Mouse (Mus musculus): ENCODE measurements around the gene Tnxb.

The Tnxb gene

GRCm38 (mm10) chr17:34661121-34661591 lies 9.2 kb upstream of the Tnxb start:
- DNase-seq: no peak

- DNase-seq: no peak
Observed at GRCm38 (mm10) chr17:34662468-34662867, 7.9 kb upstream of the Tnxb start.

GRCm38 (mm10) chr17:34662978-34663377 lies 7.4 kb upstream of the Tnxb start:
- DNase-seq: no peak

- DNase-seq: no peak
Observed at GRCm38 (mm10) chr17:34663558-34663957, 6.8 kb upstream of the Tnxb start.

- no peak for DNase-seq
Observed at GRCm38 (mm10) chr17:34664472-34664871, 5.9 kb upstream of the Tnxb start.

GRCm38 (mm10) chr17:34671151-34672066 lies 1.1 kb downstream of the Tnxb start:
- DNase-seq: no peak

GRCm38 (mm10) chr17:34672246-34672792 lies 2.0 kb downstream of the Tnxb start:
- DNase-seq: no peak

- no peak for DNase-seq
Observed at GRCm38 (mm10) chr17:34673139-34673538, 2.8 kb downstream of the Tnxb start.

GRCm38 (mm10) chr17:34674524-34675204 lies 4.3 kb downstream of the Tnxb start:
- DNase-seq: no peak

GRCm38 (mm10) chr17:34675205-34676092 lies 5.1 kb downstream of the Tnxb start:
- no peak for DNase-seq

- no peak for DNase-seq
Observed at GRCm38 (mm10) chr17:34676093-34676460, 5.7 kb downstream of the Tnxb start.

GRCm38 (mm10) chr17:34676671-34677070 lies 6.3 kb downstream of the Tnxb start:
- DNase-seq: no peak

- DNase-seq: no peak
Observed at GRCm38 (mm10) chr17:34680191-34680590, 9.9 kb downstream of the Tnxb start.

- DNase-seq: no peak
Observed at GRCm38 (mm10) chr17:34680621-34681020, 10.3 kb downstream of the Tnxb start.

- DNase-seq: no peak
Observed at GRCm38 (mm10) chr17:34681132-34681571, 10.8 kb downstream of the Tnxb start.

GRCm38 (mm10) chr17:34681881-34682536 lies 11.7 kb downstream of the Tnxb start:
- no peak for DNase-seq

- DNase-seq: no peak
Observed at GRCm38 (mm10) chr17:34683179-34683578, 12.8 kb downstream of the Tnxb start.

GRCm38 (mm10) chr17:34683686-34684220 lies 13.4 kb downstream of the Tnxb start:
- DNase-seq: no peak

GRCm38 (mm10) chr17:34684253-34684893 lies 14.0 kb downstream of the Tnxb start:
- no peak for DNase-seq

GRCm38 (mm10) chr17:34685120-34686110 lies 15.1 kb downstream of the Tnxb start:
- no peak for DNase-seq
